Mouse (Mus musculus): ENCODE data around the gene Svs6. TPM values are rescaled to one million over a fixed set of nuclear protein-coding genes. Genes with fewer than 3 reads are reported as not detected.
"Not testable (repeated sequence)": the region's sequence is repeated elsewhere in the genome, so short reads cannot be mapped to it uniquely, and the experiment has no call there.

The Svs6 gene
- not detected in 2 replicates for polyA plus RNA-seq (2012)

- not testable (repeated sequence) for H3K4me3 ChIP-seq (replicated peaks); H3K9me3 ChIP-seq (ENCODE audit: control insufficient read depth, low read length); H3K4me1 ChIP-seq (ENCODE audit: control insufficient read depth); H3K36me3 ChIP-seq (ENCODE audit: control insufficient read depth); H3K27me3 ChIP-seq (ENCODE audit: control insufficient read depth)
Observed at GRCm38 (mm10) chr2:164316451-164316850, at the start of gene Svs6. Gene Svs6 (plus strand): TSS chr2:164316751.

DNA sequence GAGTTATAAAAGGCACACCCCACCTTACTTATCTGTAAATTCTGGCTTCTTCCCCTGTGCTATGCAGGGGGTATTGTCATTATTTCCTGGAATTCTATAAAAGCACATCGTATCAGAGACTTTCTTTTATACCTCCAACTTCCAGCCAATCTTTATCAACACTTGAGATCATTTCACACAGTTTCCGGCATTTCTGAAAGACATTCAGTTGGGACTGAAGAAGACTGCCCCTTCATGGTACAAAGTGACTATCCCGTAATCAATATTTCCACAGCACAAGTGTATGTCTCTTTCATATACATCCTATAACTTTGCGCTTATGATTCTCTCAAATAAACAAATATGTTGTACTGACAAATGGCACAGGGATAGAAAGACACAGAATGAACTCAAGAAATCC is 38.2 kb upstream of the Svs6 start, which contains the start of gene Svs4:
TSS of gene Svs4 (minus strand) at position 101 of the 400 bp plus-strand sequence.
- Histone ChIP-seq H3K4me3 (replicated peaks) (no peak within 1 kb of the TSS), H3K4me1 (ENCODE audit: control insufficient read depth) (no peaks in the 10 kb centered on the region), H3K27me3 (ENCODE audit: control insufficient read depth) (no peaks in the 10 kb centered on the region), H3K9me3 (ENCODE audit: control insufficient read depth, low read length) (no peaks in the 10 kb centered on the region; the same call in 1 of the 2 replicates), H3K36me3 (ENCODE audit: control insufficient read depth) (no peaks in the 10 kb centered on the region)
- TF ChIP-seq TAL1 (IDR thresholded peaks at IDR 0.05; ENCODE audit: low read length), result no peak

GRCm38 (mm10) chr2:164288968-164289367 is 27.6 kb upstream of the Svs6 start, which contains the start of gene Svs3a:
Gene Svs3a (plus strand): TSS chr2:164289268.
- H3K9me3 ChIP-seq (ENCODE audit: control insufficient read depth, low read length); H3K4me3 ChIP-seq (replicated peaks); H3K4me1 ChIP-seq (ENCODE audit: control insufficient read depth); H3K36me3 ChIP-seq (ENCODE audit: control insufficient read depth); H3K27me3 ChIP-seq (ENCODE audit: control insufficient read depth): not testable (repeated sequence)

- no peaks in the 10 kb centered on the region for H3K36me3 ChIP-seq (ENCODE audit: control insufficient read depth)
- no peak overlapping the region for H3K4me3 ChIP-seq (replicated peaks)
- no peaks in the 10 kb centered on the region for H3K9me3 ChIP-seq (ENCODE audit: control insufficient read depth, low read length)
- TF ChIP-seq GATA1 (IDR thresholded peaks at IDR 0.05; ENCODE audit: low read length) (no peak), TAL1 (IDR thresholded peaks at IDR 0.05; ENCODE audit: low read length) (no peak)
- H3K4me1 ChIP-seq (ENCODE audit: control insufficient read depth), result no peaks in the 10 kb centered on the region
- no peaks in the 10 kb centered on the region for H3K27me3 ChIP-seq (ENCODE audit: control insufficient read depth)
Observed at GRCm38 (mm10) chr2:164312599-164312998, 4.0 kb upstream of the Svs6 start.

DNA sequence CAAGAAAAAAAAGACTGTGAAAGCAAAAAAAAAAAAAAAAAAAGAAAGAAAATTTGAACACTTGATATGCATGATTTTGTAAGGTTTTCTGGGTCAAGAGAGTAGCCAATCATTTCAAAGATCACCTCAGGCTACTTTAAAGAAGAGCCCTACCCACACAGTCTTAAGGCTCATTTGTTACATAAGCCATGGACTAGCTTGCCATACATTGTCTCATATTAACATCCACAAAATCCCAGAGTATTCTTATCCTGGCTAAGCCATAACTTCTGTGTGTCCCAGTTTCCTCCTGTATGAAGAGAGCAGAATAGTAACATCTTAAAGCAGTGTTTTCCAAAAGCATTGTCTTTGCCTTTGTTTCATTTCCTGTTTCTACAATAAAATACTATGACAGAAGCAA is 1.1 kb upstream of the Svs6 start:
- not testable (repeated sequence) for H3K36me3 ChIP-seq (ENCODE audit: control insufficient read depth); H3K4me3 ChIP-seq (replicated peaks); H3K27me3 ChIP-seq (ENCODE audit: control insufficient read depth); H3K9me3 ChIP-seq (ENCODE audit: control insufficient read depth, low read length); H3K4me1 ChIP-seq (ENCODE audit: control insufficient read depth)

DNA sequence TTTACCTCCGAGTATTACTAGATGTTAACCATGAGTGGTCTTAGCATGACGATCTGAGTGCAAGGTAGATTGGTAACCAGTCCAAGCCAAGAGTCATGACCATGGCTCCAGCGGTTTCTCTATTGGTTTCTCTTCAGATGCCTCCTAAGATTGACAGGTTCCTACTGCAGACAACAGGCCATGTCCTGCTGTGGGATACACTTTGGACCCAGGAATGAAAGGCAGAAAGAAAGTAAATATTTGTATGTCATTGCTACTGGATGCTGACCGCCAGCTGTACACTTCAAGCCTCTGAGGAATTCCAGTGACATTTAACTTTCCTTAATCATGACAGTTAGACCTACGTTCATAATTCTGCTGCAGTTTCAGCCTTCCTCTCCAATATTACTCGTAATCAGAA is 4.4 kb downstream of the Svs6 start:
- H3K36me3 ChIP-seq (ENCODE audit: control insufficient read depth), result no peaks in the 10 kb centered on the region
- no peaks in the 10 kb centered on the region for H3K27me3 ChIP-seq (ENCODE audit: control insufficient read depth)
- H3K9me3 ChIP-seq (ENCODE audit: control insufficient read depth, low read length), result no peaks in the 10 kb centered on the region
- TF ChIP-seq TAL1 (IDR thresholded peaks at IDR 0.05; ENCODE audit: low read length) (no peak), GATA1 (IDR thresholded peaks at IDR 0.05; ENCODE audit: low read length) (no peak)
- H3K4me1 ChIP-seq (ENCODE audit: control insufficient read depth), result no peaks in the 10 kb centered on the region
- H3K4me3 ChIP-seq (replicated peaks), result no peak overlapping the region

DNA sequence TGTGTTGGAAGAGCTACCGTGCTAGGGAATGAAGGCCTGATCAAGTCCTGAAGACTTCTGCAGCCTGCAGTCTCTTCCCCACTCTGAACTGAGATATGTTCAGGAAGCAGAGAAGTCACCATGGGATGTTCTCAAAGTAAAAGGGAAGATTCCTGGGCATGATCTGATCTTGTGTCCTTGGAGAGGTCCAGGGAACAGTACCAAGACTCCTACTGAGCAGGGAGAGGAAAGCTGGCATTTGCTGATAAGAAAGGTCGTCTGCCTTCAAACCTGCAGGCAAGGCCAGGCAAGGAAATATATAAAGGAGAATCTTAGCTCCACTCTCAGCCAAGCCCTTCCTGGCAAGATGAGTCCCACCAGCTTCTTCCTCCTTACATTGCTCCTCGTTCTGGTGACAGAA is 15.9 kb downstream of the Svs6 start, which contains the start of gene Svs5:
TSS of gene Svs5 (plus strand) at position 301 of the 400 bp plus-strand sequence.
- H3K4me3 ChIP-seq (replicated peaks); H3K36me3 ChIP-seq (ENCODE audit: control insufficient read depth); H3K9me3 ChIP-seq (ENCODE audit: control insufficient read depth, low read length); H3K27me3 ChIP-seq (ENCODE audit: control insufficient read depth); H3K4me1 ChIP-seq (ENCODE audit: control insufficient read depth): not testable (repeated sequence)

DNA sequence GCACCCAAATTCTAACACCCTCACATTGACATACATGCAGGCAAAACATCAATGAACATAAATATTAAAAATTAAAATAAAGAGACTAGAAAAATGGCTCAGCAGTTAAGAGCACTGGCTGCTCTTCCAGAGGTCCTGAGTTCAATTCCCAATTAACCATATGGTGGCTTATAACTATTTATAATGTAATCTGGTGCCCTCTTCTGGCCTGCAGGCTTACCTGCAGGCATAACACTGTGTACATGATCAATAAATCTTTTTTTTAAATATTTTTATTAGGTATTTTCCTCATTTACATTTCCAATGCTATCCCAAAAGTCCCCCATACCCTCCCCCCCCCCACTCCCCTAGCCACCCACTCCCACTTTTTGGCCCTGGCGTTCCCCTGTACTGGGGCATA is 27.2 kb downstream of the Svs6 start:
- H3K36me3 ChIP-seq (ENCODE audit: control insufficient read depth); H3K9me3 ChIP-seq (ENCODE audit: control insufficient read depth, low read length); H3K4me1 ChIP-seq (ENCODE audit: control insufficient read depth); H3K27me3 ChIP-seq (ENCODE audit: control insufficient read depth); H3K4me3 ChIP-seq (replicated peaks): not testable (repeated sequence)

DNA sequence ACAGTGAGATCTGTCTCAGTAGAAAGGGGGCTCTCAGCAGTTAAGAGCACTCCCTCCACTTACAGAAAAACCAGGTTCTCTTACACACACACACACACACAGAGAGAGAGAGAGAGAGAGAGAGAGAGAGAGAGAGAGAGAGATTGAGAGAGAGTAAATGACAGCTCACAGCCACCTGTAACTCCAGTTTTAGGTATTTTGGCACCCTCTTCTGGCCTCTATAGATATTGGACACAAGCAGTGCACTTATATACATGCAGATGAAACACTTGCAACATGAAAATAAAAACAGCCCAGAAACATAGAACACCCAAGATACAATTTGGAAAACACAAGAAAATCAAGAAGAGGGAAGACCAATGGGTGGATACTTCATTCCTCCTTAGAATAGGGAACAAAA is 31.1 kb downstream of the Svs6 start:
- not testable (repeated sequence) for H3K9me3 ChIP-seq (ENCODE audit: control insufficient read depth, low read length); H3K36me3 ChIP-seq (ENCODE audit: control insufficient read depth); H3K27me3 ChIP-seq (ENCODE audit: control insufficient read depth); H3K4me3 ChIP-seq (replicated peaks); H3K4me1 ChIP-seq (ENCODE audit: control insufficient read depth)

- no peak for TF ChIP-seq GATA1 (IDR thresholded peaks at IDR 0.05; ENCODE audit: low read length)
- no peak for TF ChIP-seq TAL1 (IDR thresholded peaks at IDR 0.05; ENCODE audit: low read length)
- Histone ChIP-seq H3K27me3 (ENCODE audit: control insufficient read depth) (no peaks in the 10 kb centered on the region), H3K36me3 (ENCODE audit: control insufficient read depth) (no peaks in the 10 kb centered on the region), H3K4me3 (replicated peaks) (no peak overlapping the region), H3K9me3 (ENCODE audit: control insufficient read depth, low read length) (no peaks in the 10 kb centered on the region), H3K4me1 (ENCODE audit: control insufficient read depth) (no peaks in the 10 kb centered on the region)
Observed at GRCm38 (mm10) chr2:164348980-164349379, 32.4 kb downstream of the Svs6 start.

- TF ChIP-seq GATA1 (IDR thresholded peaks at IDR 0.05; ENCODE audit: low read length), result no peak
- TF ChIP-seq TAL1 (IDR thresholded peaks at IDR 0.05; ENCODE audit: low read length), result no peak
- no peaks in the 10 kb centered on the region for H3K9me3 ChIP-seq (ENCODE audit: control insufficient read depth, low read length)
- no peak overlapping the region for H3K4me3 ChIP-seq (replicated peaks)
- H3K4me1 ChIP-seq (ENCODE audit: control insufficient read depth), result no peaks in the 10 kb centered on the region
- no peaks in the 10 kb centered on the region for H3K27me3 ChIP-seq (ENCODE audit: control insufficient read depth)
- no peaks in the 10 kb centered on the region for H3K36me3 ChIP-seq (ENCODE audit: control insufficient read depth)
Observed at GRCm38 (mm10) chr2:164352697-164353096, 36.1 kb downstream of the Svs6 start.
